Mouse (Mus musculus): Measurements from ENCODE around the gene Hist3h2ba. TPM values are rescaled to one million over a fixed set of nuclear protein-coding genes. Genes with fewer than 3 reads are reported as not detected.

Hist3h2ba gene
- 67.2 TPM for polyA plus RNA-seq (2015; fragmentation: Illumina TruSeq; extraction: RNeasy Lipid Tissue Mini Kit (QIAGEN cat#74804); ENCODE audit: low read depth, low replicate concordance)

GRCm38 (mm10) chr11:58948542-58949479, at the start of gene Hist3h2ba:
TSS of gene Hist3h2ba (plus strand) at chr11:58948920.

DNA sequence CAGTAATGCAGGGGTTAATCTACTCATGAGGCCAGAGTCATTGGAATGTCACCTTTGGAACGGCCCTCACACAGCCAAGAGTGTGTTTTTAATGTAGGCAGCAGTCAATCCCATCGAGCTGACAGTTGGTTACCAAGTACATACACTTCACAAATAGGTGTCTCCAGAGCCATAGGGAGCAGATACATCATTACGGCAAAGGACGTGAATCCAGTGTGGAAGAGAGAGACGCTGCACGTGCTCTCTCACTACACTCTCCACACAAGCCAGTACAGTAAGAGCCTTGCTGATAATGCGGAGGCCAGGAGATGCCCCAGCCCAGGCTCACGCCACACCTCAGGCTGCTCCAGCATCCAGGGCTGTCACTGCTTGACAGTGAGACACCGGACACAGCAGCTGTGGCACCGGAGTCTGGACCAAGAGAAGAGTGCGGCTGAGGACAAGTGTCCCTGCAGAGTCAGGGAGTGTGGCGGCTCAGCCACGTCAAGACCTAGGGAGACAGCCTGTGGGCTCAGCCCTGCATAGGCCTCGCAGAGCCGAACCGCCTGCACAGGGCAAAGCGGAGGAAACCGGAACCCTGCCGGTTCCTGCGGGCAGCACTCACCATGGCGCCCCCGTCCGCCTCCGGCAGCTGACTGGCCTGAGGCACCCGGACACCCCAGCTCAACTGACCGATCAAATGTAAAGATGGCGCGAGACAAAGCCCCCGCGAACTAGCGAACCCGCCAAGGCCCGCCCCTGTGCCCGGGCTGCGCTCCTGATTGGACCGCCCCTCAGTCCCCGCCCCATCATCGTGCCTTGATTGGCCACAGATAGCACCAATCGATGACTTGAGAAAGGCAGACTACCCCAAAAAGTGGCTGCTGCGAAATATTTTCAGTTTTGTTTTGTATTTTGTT, 45.0 kb upstream of the Hist3h2ba start, which contains the start of gene Zfp39:
Gene Zfp39, minus strand, starts transcription at position 715 of the 899 bp plus-strand sequence.

DNA sequence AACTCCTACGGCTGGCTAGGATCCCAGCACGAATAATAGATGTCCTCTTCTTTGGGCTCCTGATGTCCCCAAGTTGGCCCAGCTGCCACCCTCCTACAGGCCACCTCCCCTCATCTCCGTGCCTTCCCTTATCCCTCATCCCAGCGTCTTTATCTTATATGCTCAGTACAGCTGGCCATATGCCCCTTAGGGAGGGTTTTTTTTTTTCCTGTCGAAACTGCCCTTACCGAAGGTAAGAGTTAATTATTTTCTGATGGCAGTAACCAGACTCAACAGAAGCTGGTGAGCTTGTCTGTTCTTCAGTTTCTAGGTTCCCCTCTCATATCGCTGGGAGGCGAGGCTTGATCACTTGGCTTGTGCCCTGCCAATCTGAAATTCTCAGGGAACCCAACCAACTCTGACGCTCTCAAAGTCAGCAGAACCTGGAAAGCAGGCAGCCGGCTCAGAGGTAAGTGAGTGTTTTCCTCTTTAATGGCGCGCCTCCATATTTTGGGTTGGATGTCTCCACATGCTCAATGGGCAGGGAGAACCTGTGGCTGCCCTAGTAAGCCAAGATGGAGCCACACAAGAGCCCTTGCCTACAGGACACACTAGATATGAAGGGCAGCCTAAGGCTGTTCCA, 30.9 kb upstream of the Hist3h2ba start, which contains the start of gene Btnl10:
Gene Btnl10, plus strand, starts transcription at position 164 of the 622 bp plus-strand sequence.

GRCm38 (mm10) chr11:58938322-58939087, 10.2 kb upstream of the Hist3h2ba start, which contains the start of gene Rnf187:
TSS of gene Rnf187 (minus strand) at chr11:58938916.

GRCm38 (mm10) chr11:58954420-58955142, 5.9 kb downstream of the Hist3h2ba start, which contains the start of the genes Hist3h2a and Trim17:
TSS of gene Hist3h2a (plus strand) at chr11:58954685.
TSS of gene Trim17 (plus strand) at chr11:58954685.

GRCm38 (mm10) chr11:58978027-58978705, 29.4 kb downstream of the Hist3h2ba start, which contains the start of gene Trim11:
TSS of gene Trim11 (plus strand) at chr11:58978093.

Other genes with a start within 250 kb of the Hist3h2ba start
- gene Olfr319, start 249.8 kb upstream of the Hist3h2ba start, polyA plus RNA-seq (2015; fragmentation: Illumina TruSeq; extraction: RNeasy Lipid Tissue Mini Kit (QIAGEN cat#74804); ENCODE audit: low read depth, low replicate concordance): not detected
- gene Olfr318, start 224.9 kb upstream of the Hist3h2ba start, polyA plus RNA-seq (2015; fragmentation: Illumina TruSeq; extraction: RNeasy Lipid Tissue Mini Kit (QIAGEN cat#74804); ENCODE audit: low read depth, low replicate concordance): not detected
- not detected for gene Olfr317, start 209.7 kb upstream of the Hist3h2ba start, polyA plus RNA-seq (2015; fragmentation: Illumina TruSeq; extraction: RNeasy Lipid Tissue Mini Kit (QIAGEN cat#74804); ENCODE audit: low read depth, low replicate concordance)
- 1.3 TPM for gene Olfr316, start 196.2 kb upstream of the Hist3h2ba start, polyA plus RNA-seq (2015; fragmentation: Illumina TruSeq; extraction: RNeasy Lipid Tissue Mini Kit (QIAGEN cat#74804); ENCODE audit: low read depth, low replicate concordance)
- gene Olfr315, start 175.7 kb upstream of the Hist3h2ba start, polyA plus RNA-seq (2015; fragmentation: Illumina TruSeq; extraction: RNeasy Lipid Tissue Mini Kit (QIAGEN cat#74804); ENCODE audit: low read depth, low replicate concordance): not detected
- gene Olfr314, start 166.0 kb upstream of the Hist3h2ba start, polyA plus RNA-seq (2015; fragmentation: Illumina TruSeq; extraction: RNeasy Lipid Tissue Mini Kit (QIAGEN cat#74804); ENCODE audit: low read depth, low replicate concordance): not detected
- 10.0 TPM for gene Fam183b, start 147.0 kb upstream of the Hist3h2ba start, polyA plus RNA-seq (2015; fragmentation: Illumina TruSeq; extraction: RNeasy Lipid Tissue Mini Kit (QIAGEN cat#74804); ENCODE audit: low read depth, low replicate concordance)
- gene Olfr313, start 133.9 kb upstream of the Hist3h2ba start, polyA plus RNA-seq (2015; fragmentation: Illumina TruSeq; extraction: RNeasy Lipid Tissue Mini Kit (QIAGEN cat#74804); ENCODE audit: low read depth, low replicate concordance): not detected
- not detected for gene Olfr312, start 119.7 kb upstream of the Hist3h2ba start, polyA plus RNA-seq (2015; fragmentation: Illumina TruSeq; extraction: RNeasy Lipid Tissue Mini Kit (QIAGEN cat#74804); ENCODE audit: low read depth, low replicate concordance)
- not detected for gene Olfr311, start 109.7 kb upstream of the Hist3h2ba start, polyA plus RNA-seq (2015; fragmentation: Illumina TruSeq; extraction: RNeasy Lipid Tissue Mini Kit (QIAGEN cat#74804); ENCODE audit: low read depth, low replicate concordance)
- gene Gm12258, start 101.8 kb upstream of the Hist3h2ba start, polyA plus RNA-seq (2015; fragmentation: Illumina TruSeq; extraction: RNeasy Lipid Tissue Mini Kit (QIAGEN cat#74804); ENCODE audit: low read depth, low replicate concordance): 18.0 TPM
- 7.1 TPM for gene 2810021J22Rik, start 81.7 kb upstream of the Hist3h2ba start, polyA plus RNA-seq (2015; fragmentation: Illumina TruSeq; extraction: RNeasy Lipid Tissue Mini Kit (QIAGEN cat#74804); ENCODE audit: low read depth, low replicate concordance)
- gene Zfp39, start 44.7 kb upstream of the Hist3h2ba start, polyA plus RNA-seq (2015; fragmentation: Illumina TruSeq; extraction: RNeasy Lipid Tissue Mini Kit (QIAGEN cat#74804); ENCODE audit: low read depth, low replicate concordance): 5.3 TPM
- not detected for gene Btnl10, start 31.0 kb upstream of the Hist3h2ba start, polyA plus RNA-seq (2015; fragmentation: Illumina TruSeq; extraction: RNeasy Lipid Tissue Mini Kit (QIAGEN cat#74804); ENCODE audit: low read depth, low replicate concordance)
- gene Rnf187, start 10.0 kb upstream of the Hist3h2ba start, polyA plus RNA-seq (2015; fragmentation: Illumina TruSeq; extraction: RNeasy Lipid Tissue Mini Kit (QIAGEN cat#74804); ENCODE audit: low read depth, low replicate concordance): 331 TPM
- gene Hist3h2a, start 5.8 kb downstream of the Hist3h2ba start, polyA plus RNA-seq (2015; fragmentation: Illumina TruSeq; extraction: RNeasy Lipid Tissue Mini Kit (QIAGEN cat#74804); ENCODE audit: low read depth, low replicate concordance): 33.6 TPM
- 5.9 TPM for gene Trim17, start 5.8 kb downstream of the Hist3h2ba start, polyA plus RNA-seq (2015; fragmentation: Illumina TruSeq; extraction: RNeasy Lipid Tissue Mini Kit (QIAGEN cat#74804); ENCODE audit: low read depth, low replicate concordance)
- 17.7 TPM for gene Trim11, start 29.2 kb downstream of the Hist3h2ba start, polyA plus RNA-seq (2015; fragmentation: Illumina TruSeq; extraction: RNeasy Lipid Tissue Mini Kit (QIAGEN cat#74804); ENCODE audit: low read depth, low replicate concordance)
- 1.5 TPM for gene Obscn, start 187.5 kb downstream of the Hist3h2ba start, polyA plus RNA-seq (2015; fragmentation: Illumina TruSeq; extraction: RNeasy Lipid Tissue Mini Kit (QIAGEN cat#74804); ENCODE audit: low read depth, low replicate concordance)
- gene Iba57, start 214.8 kb downstream of the Hist3h2ba start, polyA plus RNA-seq (2015; fragmentation: Illumina TruSeq; extraction: RNeasy Lipid Tissue Mini Kit (QIAGEN cat#74804); ENCODE audit: low read depth, low replicate concordance): 5.8 TPM
- 20.0 TPM for gene Gjc2, start 234.3 kb downstream of the Hist3h2ba start, polyA plus RNA-seq (2015; fragmentation: Illumina TruSeq; extraction: RNeasy Lipid Tissue Mini Kit (QIAGEN cat#74804); ENCODE audit: low read depth, low replicate concordance)
- gene Guk1, start 243.3 kb downstream of the Hist3h2ba start, polyA plus RNA-seq (2015; fragmentation: Illumina TruSeq; extraction: RNeasy Lipid Tissue Mini Kit (QIAGEN cat#74804); ENCODE audit: low read depth, low replicate concordance): 264 TPM

Measured in brain, adult 10 weeks (tissue).